Mouse (Mus musculus) ovary, adult 18-20 months (tissue): ENCODE measurements around the gene Ajm1.

Experiments used
- DNase-seq: peaks from one replicate; pipeline ENCODE4 v3.0.0; 2022; ENCODE audit warnings: low spot score, mixed read lengths

The Ajm1 gene

GRCm38 (mm10) chr2:25581294-25581864 is at the start of gene Ajm1:
Gene Ajm1, minus strand, starts transcription at chr2:25581757.
- no peak for DNase-seq

GRCm38 (mm10) chr2:25628738-25629137 is 47.2 kb upstream of the Ajm1 start:
- DNase-seq = no peak

GRCm38 (mm10) chr2:25627811-25628210 is 46.3 kb upstream of the Ajm1 start, which contains the start of gene Fcna:
Gene Fcna, minus strand, starts transcription at chr2:25628030.
- no peak for DNase-seq

GRCm38 (mm10) chr2:25625986-25626385 is 44.4 kb upstream of the Ajm1 start:
- no peak for DNase-seq

- DNase-seq = peak; percentile 87
These were observed 40.0 kb upstream of the Ajm1 start, which contains the start of gene Tmem141 for GRCm38 (mm10) chr2:25621229-25622200. Gene Tmem141, minus strand, starts transcription at chr2:25622005.

- DNase-seq = no peak
These were observed 39.3 kb upstream of the Ajm1 start for GRCm38 (mm10) chr2:25620852-25621228.

GRCm38 (mm10) chr2:25620386-25620785 is 38.8 kb upstream of the Ajm1 start:
- DNase-seq = no peak

GRCm38 (mm10) chr2:25617578-25617977 is 36.0 kb upstream of the Ajm1 start, which contains the start of gene Ccdc183:
Gene Ccdc183, minus strand, starts transcription at chr2:25617678.
- no peak for DNase-seq

- no peak for DNase-seq
These were observed 34.8 kb upstream of the Ajm1 start for GRCm38 (mm10) chr2:25616398-25616797.

GRCm38 (mm10) chr2:25608671-25609070 is 27.1 kb upstream of the Ajm1 start:
- no peak for DNase-seq

GRCm38 (mm10) chr2:25607761-25608622 is 26.4 kb upstream of the Ajm1 start, which contains the start of gene Rabl6:
Gene Rabl6, minus strand, starts transcription at chr2:25608521.
- peak; percentile 79 for DNase-seq

GRCm38 (mm10) chr2:25602526-25602925 is 21.0 kb upstream of the Ajm1 start:
- no peak for DNase-seq

- no peak for DNase-seq
These were observed 18.5 kb upstream of the Ajm1 start for GRCm38 (mm10) chr2:25600037-25600436.

GRCm38 (mm10) chr2:25598749-25599148 is 17.2 kb upstream of the Ajm1 start:
- DNase-seq = no peak

GRCm38 (mm10) chr2:25596765-25597510 is 15.4 kb upstream of the Ajm1 start:
- no peak for DNase-seq

GRCm38 (mm10) chr2:25591863-25592262 is 10.3 kb upstream of the Ajm1 start:
- DNase-seq = no peak

- DNase-seq = no peak
These were observed 6.8 kb upstream of the Ajm1 start for GRCm38 (mm10) chr2:25588227-25588907.

- DNase-seq = no peak
These were observed 5.7 kb upstream of the Ajm1 start for GRCm38 (mm10) chr2:25587290-25587689.

GRCm38 (mm10) chr2:25585601-25586000 is 4.0 kb upstream of the Ajm1 start:
- DNase-seq = no peak

- DNase-seq = no peak
These were observed 3.3 kb upstream of the Ajm1 start for GRCm38 (mm10) chr2:25584856-25585255.

- DNase-seq = no peak
These were observed 2.6 kb upstream of the Ajm1 start for GRCm38 (mm10) chr2:25584152-25584551.
